Mouse (Mus musculus) kidney, postnatal 36 days (tissue): Measurements from ENCODE around the gene Myadml2.
"Not testable (repeated sequence)": the region's sequence is repeated elsewhere in the genome, so short reads cannot be mapped to it uniquely, and the experiment has no call there.

ENCODE experiments used
- DNase-seq, 2 experiments: peaks; one replicate each; pipeline ENCODE4 v3.0.0; 2021 to 2022; ENCODE audit warnings: mixed read lengths in 2 of 2

Myadml2 gene

DNA sequence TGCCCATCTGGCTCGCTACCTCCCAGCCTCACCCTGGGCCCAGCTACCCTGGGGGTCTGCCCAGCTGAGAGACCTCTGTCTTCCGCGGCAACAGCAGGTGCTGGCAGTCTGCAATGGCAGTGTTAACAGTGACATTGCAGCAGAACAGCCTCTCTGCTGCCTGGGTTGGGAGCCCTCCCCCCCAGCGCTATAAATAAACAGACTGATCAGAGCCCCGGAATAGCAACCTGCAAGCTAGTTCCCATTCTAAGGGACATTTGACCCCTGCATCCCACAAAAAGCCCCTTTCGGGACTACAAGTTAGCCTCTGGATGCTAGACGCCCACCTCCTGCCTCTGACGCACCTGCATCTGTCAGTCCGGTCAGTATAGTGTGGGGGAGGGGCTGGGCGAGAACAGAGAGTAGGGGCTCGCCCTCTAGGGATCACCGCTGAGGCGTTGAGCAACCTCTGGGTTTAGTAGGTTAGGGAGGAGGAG lies at the start of gene Myadml2:
Gene Myadml2, minus strand, starts transcription at position 158 of the 476 bp plus-strand sequence.
- DNase-seq, result peak in 1 of 2 experiments; percentile 45

DNA sequence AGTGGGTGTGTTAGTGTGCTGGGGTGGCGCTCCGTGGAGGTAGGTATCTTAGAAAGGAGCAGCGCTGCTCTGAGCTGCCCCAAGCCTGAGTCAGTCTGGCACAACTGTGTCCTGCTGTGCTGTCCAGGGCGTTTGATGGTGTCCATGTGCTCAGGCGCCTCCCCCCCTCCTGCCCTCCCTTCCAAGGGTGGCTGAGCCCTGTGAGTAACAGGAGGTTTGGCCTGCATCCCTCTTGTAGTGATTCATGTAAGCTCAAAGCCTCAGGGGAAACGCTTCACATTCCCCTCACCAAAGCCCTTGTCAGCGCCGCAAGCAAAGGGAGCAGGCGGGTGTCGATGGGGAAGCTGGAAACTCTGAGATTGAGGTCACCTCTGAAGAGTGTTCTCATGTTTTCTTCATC lies 49.8 kb upstream of the Myadml2 start:
- no peak for DNase-seq

DNA sequence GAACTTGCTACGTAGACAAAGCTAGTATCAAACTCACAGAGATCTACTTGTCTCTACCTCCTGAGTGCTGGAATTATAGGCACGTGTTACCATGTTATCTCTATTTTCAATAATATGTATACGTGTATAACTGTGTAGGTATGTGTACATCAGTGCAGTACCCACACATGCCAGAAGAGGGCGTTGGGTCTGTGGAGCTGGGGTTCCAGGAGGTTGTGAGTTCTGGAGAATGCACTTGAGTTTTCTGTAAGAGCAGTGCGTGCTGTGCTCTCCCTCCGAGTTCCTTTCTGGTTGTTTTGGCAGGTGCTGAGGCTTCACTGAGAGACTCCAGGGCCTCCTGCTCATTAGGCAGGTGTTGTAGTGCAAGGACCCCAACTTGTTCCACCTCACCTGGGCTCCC lies 48.6 kb upstream of the Myadml2 start:
- DNase-seq, result peak in 1 of 2 experiments; percentile 43

DNA sequence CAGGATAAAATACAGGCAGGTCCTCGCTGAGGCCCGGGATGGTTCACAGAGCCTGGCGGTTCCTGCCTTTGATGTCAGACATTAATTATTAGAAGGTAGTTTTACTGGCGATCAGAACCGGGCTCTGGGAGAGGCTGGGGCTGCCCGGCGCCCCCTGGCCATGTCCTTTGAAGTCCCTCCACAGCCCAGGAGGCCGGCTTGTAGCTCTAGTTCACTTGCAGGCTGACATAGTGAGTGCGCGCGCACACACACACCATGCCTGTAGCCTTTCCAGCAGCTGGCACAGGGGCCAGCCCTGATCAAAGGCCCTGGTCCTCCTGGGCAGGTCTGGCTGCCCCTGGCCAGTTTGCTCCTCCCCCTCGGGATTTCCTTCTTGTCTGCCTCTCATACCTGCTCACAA lies 47.7 kb upstream of the Myadml2 start:
- peak; percentile 82 to 83 for DNase-seq

DNA sequence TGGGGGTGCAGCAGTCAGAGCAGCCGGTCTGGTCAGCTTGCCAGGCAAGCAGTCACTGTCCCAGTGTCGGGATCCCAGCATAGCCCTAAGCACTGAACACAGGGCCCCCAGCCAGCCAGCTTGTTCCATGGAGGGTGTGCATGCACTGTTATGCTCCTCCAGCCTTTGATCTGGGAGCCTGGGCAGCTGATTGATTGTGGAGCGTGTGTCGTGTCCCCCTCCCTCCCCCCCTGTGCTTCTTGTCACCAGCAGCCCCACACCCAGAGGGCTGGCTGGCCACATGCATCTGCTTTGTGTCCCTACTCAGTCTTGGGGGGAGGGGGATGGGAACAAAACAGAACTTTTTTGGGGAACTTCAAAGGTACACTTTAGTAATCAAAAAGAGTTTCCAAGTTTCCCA lies 47.2 kb upstream of the Myadml2 start:
- no peak for DNase-seq

DNA sequence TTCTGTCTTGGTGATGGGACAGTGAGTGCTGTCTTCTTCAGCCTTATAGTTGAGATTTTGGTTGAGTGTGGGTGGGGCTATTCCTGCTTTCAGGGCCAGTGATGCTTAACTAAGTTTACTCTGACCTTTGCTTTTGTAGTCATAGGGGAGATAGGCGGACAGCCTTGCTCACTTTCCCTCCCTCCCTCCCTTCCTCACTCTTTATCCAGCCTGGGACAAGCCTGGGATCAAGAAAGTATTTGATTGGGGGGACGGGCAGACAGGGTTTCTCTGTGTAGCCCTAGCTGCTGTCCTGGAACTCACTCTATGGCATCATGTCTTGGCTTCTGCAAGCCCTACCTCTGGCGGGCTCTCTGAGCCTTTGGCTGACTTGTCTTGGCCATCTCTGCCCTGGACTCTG lies 45.5 kb upstream of the Myadml2 start:
- DNase-seq, result peak; percentile 52 to 64

DNA sequence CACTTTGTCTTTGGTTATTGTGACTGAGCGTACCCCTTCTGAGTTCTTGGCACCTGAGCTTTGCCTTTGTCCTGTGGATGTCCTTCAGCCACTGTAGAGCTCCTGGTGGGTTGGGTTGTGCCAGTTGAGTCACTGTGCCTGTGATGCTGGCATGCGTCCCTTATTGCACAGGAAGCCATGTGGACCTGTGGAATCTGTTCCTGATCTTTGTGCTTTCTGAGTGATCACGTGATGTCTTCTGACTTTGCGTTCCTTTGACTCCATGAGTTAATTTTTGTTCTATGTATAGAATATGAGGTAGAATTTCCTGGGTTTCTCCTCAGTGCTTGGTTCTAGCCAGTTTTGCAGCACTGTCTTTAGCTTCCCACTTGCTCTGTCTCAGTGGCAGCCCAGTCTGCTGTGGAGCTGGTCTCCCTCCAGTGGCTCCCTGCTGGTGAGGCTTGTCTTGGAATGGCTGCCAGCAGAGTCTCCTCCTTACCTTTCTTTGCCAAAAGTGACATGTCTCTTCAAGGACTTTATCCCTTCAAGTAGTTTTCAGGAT lies 44.6 kb upstream of the Myadml2 start:
- DNase-seq, result peak; percentile 76 to 81

DNA sequence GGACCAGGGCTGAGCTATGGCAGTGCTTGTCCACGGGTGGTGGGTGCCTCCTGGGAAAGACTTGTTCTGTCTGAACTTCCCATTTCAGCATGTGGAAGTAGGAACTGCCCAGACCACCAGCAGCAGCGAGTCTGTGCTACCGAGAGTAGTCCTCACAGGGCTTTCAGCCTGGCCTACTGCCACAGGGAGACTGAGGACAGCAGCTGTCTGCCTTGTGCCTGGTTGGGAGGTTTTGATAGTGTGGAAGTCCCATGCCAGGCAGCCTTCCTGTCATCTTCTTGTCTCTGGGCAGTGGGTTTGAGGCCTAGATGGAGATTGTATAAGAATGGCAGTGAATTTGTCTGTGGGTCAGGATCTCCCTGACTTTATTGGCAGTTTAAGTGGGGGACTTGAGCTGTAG lies 41.4 kb upstream of the Myadml2 start:
- no peak for DNase-seq

DNA sequence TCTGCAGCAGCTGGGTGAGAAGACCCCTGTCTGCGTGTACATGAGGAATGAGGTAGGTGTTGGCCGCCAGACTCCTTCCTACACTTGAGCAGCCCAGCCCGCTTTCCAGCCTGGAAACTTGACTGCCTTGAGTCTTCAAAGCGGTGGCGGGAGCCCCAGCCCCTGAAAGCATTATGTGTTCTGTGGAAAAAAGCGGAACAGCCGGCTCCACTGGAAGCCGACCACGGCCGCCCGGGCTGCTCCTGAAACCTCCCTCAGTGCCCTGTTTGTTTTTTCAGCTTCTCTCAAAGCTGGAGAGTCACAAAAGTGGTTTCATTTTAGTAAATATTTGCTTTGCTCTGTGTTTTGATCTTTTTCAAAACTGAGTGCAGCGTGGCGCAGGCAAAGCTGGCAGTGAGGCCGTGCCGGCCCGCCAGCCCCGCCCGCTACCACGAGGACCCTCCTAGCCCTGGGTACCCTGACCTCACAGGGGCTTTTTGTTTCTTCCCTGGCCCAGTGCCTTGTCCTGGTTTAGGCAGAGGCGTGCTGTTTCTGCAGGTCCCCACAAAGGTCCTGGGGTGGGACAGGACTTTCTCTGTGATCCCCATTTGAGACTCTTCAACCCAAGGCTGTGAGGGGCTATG lies 38.8 kb upstream of the Myadml2 start:
- DNase-seq, result no peak

DNA sequence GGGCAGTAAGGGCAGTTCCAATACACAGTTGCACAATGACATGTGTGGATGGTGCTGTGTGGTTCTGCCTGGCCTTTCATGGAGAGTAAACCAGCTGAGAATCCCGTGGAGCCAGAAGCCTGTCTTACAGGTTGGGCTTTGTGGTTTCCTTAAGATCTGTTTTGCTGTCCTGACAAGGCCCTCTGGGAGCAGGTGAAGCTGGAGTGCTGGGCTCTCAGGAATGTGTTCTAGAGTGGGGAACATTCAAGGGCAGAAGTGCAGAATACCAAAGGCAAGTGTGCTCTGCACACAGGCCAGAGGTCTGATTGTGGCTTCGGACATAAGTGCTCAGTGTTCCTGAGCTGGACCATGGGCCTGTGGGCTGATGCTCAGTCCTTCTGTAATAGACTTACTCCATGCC lies 36.7 kb upstream of the Myadml2 start:
- no peak for DNase-seq

DNA sequence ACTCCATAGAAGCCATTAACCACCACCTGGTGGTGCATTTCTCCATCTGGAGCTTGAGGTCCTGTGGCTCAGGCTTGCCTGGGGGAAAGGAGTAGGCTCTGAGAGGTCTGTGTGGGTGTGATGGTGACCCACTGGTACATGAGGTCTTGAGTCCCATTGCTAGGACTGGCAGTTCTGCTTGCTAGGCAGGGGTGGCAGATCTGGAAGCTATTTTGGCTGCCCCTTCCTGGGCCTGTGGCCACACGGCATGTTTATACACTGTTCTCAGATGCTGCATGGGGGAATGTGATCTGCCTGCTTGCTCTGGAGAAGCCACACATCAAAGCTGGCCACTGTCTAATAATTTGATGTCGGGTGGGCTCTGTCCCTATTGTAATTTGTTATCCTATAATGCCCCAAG lies 36.1 kb upstream of the Myadml2 start:
- DNase-seq, result no peak

DNA sequence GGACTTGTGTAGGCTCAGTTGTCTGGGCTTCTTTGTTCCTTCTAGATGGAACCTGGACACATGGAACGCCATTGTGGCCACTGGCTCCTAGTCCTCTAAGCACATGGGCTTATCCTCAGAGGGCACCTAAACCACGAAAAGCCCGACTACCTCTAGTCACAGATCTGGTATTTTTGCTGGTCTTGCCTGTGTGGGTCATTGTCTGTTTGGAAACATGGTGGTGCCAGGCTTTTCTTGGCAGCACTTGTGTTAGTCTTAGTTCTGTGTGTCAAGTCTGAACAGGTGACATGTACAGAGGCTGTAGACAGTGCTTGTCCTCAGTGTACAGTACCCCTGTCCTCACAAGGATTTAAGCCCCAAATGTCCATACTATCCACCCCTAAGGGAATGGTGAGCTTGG lies 35.6 kb upstream of the Myadml2 start:
- no peak for DNase-seq

DNA sequence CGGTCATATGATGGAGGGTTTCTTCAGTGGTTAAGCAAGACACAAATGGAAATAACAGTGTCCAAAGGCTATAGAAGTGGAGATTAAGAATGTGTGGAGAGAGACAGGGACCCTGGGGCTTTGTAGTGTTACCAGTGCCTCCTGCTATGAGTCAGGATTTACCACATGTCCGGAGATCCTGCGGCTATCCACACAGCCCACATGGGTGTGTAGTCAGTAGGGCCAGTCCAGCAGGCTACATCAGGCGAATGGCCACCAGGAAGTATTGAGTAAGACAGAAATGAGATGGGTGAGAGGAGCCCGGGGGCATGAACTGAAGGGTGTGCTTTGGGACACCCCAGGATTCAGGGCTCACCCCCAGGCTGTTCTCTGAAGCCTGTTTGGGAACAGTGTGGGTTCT lies 34.7 kb upstream of the Myadml2 start:
- DNase-seq, result no peak

DNA sequence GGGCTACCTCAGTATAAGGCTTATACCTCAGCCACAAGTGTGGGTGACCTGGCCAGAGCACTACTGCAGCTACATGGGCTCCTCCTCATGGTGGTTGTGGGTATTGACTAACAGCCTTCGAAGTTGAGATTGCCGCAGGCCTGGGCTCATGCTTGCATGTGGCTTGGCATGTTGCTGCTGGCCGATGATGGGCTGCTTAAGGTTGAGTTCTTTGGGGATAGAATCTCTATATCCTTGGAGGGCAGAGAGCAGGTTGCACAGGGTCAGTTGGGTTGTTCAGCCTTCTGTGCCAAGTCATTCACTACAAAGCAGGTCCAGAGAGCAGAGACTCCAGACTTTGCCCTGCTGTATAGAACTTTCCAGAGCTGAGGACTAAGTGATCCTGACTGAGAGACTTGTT lies 32.0 kb upstream of the Myadml2 start:
- DNase-seq, result peak; percentile 69 to 89

DNA sequence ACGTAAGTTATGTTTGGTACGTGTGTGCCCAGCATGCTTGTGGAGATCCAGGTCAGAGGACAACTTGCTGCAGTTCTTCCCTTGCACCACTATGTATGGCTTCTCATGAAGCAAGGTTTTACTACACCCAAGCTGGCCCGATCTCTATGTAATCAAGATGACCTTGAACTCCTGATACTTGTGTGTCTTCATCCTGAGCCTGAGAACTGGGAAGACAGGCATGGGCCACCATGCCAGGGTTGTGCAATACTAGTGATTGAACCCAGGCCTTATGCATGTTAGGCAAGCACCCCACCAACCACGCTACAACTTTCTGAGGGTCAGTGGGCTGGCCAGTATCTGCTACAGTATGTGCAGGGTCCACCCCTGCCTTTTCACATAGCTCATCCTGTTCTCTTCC lies 29.0 kb upstream of the Myadml2 start:
- DNase-seq, result no peak

DNA sequence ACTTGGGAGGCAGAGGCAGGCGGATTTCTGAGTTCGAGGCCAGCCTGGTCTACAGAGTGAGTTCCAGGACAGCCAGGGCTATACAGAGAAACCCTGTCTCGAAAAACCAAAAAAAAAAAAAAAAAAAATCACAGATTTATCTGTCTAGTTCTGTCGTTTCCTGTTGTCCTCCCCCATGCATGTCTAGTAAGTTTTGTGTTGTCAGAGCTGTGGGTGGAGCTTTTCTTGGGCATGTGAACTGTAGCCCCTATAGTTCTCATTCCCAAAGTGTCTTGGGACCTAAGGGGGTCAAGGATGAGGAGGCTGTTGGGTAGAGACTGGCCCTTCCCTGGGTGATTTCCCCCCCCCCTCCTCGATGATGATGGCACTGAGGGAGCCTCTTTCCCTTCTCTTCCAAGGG lies 27.9 kb upstream of the Myadml2 start:
- DNase-seq, result not testable (repeated sequence)

DNA sequence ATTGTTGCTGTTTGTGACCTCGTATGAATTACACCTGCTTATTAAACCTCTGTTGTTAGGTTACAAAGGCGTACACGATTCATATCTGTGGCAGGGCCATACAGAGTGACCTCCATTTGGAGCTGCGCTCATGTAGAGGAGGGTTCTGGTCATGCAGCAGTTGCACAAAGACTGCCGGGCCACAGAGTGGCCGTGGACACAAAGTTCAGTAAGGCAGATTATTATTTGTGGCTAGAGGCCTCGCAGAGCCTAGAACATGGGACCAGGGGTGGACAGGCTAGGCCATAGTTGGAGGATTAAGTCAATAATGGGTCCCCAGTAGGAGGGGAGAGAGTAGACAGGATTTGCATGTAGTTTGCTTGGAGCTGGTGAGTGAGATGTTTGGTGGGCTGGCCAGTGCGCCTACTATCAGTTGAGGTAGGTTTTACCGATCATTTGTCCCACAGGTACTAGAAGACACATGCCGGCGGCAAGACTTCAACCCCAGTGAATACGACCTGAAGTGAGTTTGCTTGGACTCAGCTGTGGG lies 25.7 kb upstream of the Myadml2 start:
- DNase-seq, result peak in 1 of 2 experiments; percentile 45

DNA sequence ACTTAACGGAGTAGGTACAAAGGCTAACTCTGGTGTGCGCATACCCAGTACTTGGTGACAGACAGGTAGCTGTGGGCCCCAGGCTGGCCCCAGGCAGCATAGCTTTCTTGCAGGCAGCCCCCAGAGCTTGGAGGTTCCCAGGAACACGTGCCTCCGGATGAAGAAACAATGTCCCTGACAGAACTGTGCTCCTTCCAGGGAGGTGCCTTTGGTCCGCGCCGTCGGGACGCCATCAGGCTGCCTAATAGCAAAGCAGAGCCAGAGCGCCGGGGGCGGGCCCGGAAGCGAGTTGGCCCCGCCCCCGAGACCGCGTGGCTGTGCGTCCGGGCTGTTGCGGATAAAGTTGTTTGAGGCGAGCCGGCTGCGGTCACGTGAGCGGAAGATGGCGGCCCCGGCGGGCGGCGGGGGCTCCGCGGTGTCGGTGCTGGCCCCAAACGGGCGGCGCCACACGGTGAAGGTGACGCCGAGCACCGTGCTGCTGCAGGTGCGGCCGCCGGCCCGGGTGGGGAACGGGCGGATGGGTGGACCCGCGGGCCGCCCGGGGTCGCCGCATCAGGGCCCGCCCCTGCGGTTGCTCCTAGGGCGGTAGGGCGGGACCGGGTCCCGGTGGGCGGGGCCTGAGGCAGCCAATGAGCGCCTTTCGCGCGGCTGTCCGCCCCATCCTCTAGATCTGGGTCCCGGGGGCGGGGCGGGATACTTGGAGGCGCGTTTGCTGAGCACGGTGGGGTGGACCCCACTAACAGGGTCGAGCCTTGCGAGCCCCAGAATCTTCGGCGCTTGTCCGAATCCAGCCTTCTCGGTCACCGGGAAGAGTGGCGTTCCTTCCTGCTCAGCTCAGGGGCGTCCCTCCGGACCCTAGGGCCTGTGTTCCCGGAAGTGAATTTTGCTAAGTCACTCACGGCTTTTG lies 25.0 kb upstream of the Myadml2 start, which contains the start of gene Aspscr1:
Gene Aspscr1, plus strand, starts transcription at position 287 of the 907 bp plus-strand sequence.
- peak; percentile 97 to 99 for DNase-seq

DNA sequence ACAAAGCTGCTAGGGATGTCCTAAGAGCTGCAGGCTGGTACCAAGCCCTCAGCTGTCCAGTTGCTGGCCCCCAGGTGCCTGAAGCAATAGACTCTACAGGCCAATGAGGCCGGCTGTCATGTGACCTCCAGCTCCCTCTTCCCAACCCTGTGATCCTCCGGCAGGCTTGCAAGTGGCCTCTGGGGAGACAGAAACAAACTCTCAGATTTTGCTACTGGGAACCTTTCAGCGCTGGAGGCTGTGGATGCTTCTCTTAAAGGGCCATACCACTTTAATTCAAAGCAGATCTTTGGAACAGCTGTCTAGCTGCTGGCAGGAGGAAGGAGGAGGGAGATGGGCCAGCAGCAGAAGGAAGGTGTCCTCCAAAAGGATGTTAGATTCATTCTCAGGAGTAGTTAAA lies 18.7 kb upstream of the Myadml2 start:
- DNase-seq, result no peak

DNA sequence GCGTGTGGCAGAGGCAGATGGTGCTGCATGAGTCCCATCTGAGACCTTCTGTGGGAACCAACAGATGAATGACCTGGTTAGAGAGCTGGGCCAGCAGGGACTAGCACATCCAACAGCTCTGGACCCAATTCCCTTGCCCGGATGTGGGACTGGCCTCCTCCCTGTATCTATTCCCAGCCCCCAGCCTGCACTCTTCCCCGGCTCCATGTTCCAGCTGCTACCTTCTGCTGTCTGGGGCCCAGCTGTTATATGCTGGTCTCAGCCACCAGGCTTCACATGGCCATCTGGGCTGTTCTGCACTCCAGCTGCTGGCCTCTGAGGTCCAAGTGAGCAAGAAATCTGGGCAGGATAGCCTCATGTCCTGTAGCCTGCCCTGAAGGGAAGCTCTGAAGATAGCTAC lies 17.4 kb upstream of the Myadml2 start:
- DNase-seq, result no peak

DNA sequence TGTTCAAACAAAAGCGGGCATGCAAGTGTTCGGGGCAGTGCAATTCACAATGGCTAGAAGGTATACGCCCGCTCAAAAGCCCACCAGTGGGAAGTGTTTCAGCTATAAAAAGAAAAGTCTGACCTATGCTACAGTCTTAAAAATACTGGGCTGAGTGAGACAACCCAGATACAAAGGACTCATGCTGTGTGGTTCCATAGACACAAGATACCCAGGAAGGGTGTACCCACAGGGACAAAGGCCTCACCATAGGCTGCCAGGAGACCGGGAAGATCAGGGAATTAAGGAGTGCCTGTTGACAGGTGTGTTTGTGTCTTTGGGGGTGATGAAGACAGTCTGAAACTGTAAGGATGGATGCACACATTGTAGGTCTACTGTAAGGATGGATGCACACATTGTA lies 15.8 kb upstream of the Myadml2 start:
- no peak for DNase-seq

DNA sequence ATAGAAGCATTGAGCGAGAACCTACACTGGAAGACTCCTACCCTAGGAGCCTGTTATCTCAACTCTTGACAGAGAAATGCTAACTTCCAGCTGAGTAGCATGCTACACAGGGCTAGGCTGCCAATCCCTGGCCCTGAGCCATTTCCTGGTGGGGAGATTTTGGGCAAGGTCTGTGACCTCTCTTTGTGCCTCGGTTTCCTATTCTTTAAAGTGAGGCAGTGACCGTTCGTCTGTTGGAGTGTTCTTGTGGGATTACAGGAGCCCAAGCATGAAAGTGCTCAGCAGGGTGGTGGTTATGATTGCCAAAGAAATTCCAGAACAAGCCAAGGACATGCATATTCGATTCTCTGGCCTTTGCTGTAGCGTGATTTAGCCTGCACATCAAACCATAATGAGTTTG lies 14.8 kb upstream of the Myadml2 start:
- DNase-seq, result no peak

DNA sequence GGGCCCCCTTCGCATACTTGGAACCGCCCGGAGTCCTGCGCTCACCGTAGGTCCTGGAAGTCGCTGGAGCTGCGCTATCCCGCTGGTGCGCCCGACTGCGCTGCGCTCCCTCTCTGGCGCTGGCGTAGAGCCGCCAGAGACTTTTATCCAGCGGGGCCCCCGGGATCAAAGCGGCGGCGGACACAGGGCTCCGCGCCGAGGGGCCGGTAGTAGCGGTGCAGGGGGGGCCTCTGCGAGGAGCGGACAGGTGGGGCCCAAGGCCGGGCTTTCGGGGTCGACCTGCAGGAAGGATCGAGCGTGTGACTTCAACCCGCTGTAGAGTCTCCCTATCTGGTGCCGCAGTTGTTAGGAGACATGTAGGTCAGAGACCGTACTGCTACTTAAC lies 13.1 kb upstream of the Myadml2 start, which contains the start of gene Notum:
Gene Notum, minus strand, starts transcription at position 100 of the 385 bp plus-strand sequence.
- no peak for DNase-seq
